Mouse (Mus musculus) CD8-positive naive resting alpha-beta T cell, adult 2 months (primary cell): ENCODE data around the gene Olfr142.
"Not testable (repeated sequence)": the region's sequence is repeated elsewhere in the genome, so short reads cannot be mapped to it uniquely, and the experiment has no call there.

Source experiments
- DNase-seq, 2 experiments: peaks; one replicate each; pipeline ENCODE4 v3.0.0; 2022; ENCODE audit warnings: low read depth in 2 of 2, low spot score in 2 of 2

The Olfr142 gene

DNA sequence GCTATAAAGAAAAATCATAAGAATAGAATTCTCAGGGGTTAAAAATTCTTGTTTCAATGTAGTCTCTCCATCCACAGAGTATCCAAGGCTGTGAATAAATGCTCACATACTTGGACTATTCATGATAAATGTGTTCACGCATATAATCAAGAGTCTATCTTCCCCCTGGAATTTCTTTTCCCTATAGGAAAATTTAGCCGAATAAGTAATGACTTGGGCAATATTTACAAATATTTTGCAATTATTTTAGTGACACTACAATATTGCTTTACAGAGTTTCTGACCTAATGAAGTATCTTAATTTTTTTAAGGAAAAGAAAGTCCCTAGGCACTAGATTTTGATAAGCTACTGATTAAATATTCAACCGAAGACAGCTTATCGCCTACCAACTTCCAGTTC lies at the start of gene Olfr142:
TSS of gene Olfr142 (minus strand) at position 101 of the 400 bp plus-strand sequence.
- no peak for DNase-seq

DNA sequence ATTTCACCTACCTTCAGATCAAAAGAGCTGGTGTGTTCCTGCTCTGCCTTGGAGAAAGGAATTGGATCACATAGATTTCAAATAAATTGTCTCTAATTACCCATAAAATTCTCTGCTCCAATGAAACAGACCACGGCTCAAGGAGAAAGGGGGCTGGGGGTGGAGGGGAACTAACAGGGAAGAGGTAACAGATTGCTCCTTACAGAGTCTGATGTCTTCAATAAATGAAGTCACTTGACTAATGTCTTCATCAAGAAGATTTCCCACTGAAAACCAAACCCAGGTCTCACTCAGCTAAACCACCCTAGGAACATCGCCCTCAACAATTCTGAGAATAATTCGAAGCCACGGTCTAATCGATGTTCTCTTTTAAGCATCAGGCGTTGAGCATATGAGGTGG lies 35.3 kb upstream of the Olfr142 start, which contains the start of gene Olfr1272:
TSS of gene Olfr1272 (minus strand) at position 101 of the 400 bp plus-strand sequence.
- DNase-seq, result no peak

DNA sequence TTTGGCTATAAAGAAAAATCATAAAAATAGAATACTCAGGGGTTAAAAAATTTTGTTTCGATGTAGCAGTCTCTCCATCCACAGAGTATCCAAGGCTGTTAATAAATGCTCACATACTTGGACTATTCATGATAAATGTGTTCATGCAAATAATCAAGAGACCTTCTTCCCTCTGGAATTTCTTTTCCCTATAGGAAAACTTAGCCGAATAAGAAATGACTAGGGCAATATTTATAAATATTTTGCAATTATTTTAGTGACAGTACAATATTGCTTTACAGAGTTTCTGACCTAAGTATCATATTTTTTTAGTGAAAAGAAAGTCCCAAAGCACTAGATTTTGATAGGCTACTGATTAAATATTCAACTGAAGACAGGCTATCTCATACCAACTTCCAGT lies 13.5 kb upstream of the Olfr142 start, which contains the start of gene Olfr1271:
TSS of gene Olfr1271 (minus strand) at position 101 of the 400 bp plus-strand sequence.
- DNase-seq, result no peak

DNA sequence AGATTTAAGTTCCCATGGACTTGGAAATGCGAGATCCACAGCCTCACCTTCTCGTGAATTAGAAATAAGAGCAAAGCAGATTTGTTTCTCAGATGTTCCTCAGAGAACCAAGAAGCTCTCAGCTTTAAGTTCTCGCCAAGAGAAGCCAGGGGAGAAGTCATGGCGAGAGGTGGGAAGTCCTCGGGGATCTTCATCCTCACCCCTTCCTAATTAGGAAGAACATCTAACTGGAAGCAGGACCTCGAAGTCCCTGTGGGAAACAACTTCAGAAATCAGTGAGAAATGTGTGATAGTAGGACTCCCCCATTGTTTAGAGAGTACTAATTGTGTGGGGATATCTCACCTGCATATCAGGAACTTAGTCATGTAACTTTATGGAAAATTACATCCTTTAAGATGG lies 33.0 kb downstream of the Olfr142 start, which contains the start of gene Olfr1506:
TSS of gene Olfr1506 (minus strand) at position 101 of the 400 bp plus-strand sequence.
- not testable (repeated sequence) for DNase-seq
